Mouse (Mus musculus) hindlimb bud, embryonic 11.5 days (tissue): ENCODE data around the gene Ins1.

Experiments
- DNase-seq: peaks from one replicate; pipeline ENCODE4 v3.0.0-alpha.2; 2012; ENCODE audit warnings: low read depth, low spot score; ENCODE audit errors: extremely low spot score

The Ins1 gene

GRCm38 (mm10) chr19:52263997-52264396, at the start of gene Ins1:
TSS of gene Ins1 (plus strand) at chr19:52264297.
- no peak for DNase-seq
